15 mouse cellular contexts compared by ENCODE assay signal in the genomic region with DNA sequence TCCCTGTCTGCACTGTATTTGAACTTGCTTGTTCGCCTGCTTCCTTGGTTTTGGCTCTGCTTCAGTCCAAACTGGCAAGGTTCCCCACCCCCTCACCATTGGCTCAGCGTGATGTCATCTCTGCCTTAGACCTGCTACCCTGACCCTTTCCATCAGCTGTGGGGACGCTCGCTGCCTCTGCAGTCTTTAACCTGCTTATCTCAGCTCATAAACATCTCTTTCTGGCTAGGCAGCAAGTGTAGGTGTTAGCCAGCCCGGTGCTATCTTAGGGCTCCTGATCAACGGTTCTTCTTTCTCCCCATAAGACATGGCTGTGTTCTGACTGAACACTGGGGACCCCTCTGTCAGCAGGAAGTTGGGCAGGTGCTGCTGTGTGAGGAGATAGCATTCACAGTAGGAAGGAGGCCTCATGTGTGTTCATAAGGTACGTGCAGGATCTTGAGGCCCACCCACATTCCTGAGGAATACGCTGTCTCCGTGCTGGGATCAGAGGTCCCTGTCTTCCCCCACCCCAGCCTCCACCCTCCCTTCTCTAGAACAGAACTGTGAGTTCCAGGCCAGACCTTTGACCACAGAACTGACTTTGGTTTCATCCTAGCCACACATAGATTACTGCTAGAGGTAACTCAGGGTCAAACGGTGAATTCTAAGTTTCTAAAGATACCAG. TPM values are rescaled to one million over a fixed set of nuclear protein-coding genes. Genes with fewer than 3 reads are reported as not detected.
DNase-seq lines count a peak whose midpoint lies in the region; ATAC-seq and TF ChIP-seq lines count a peak whose summit lies in the region.
"Had no signal": no experiment of that assay in that cellular context is flagged by ENCODE, and none has a peak within 500 bp of the region (broad histone marks: within the 10 kb centered on the region; RNA-seq: fewer than 3 reads in every experiment).

No protein-coding gene starts in this region.

- TF ChIP-seq EP300 in lung, postnatal 0 days (IDR thresholded peaks at IDR 0.05): no peak

- peak; percentile 33 for ATAC-seq in lung, postnatal 0 days
- ATAC-seq in liver, embryonic 11.5 days (replicated peaks; ENCODE audit: low FRiP score): peak; percentile 82
- ATAC-seq in monocyte, adult 5-6 weeks (replicated peaks; ENCODE audit: insufficient number of reproducible peaks, low FRiP score, low TSS enrichment, poor library complexity, severe bottlenecking): no peak
- ATAC-seq: CD4-positive, CD25-positive, alpha-beta regulatory T cell, adult 4 months; midbrain, embryonic 15.5 days had no signal

- TF ChIP-seq POLR2A in kidney, adult 2 months (IDR thresholded peaks at IDR 0.05; ENCODE audit: low read depth, low read length): no peak

- H3K4me1 ChIP-seq in lung, postnatal 0 days (ENCODE audit: insufficient read depth, low read depth, low read length): no peaks in the 10 kb centered on the region
- H3K4me1 ChIP-seq in kidney, adult 2 months (ENCODE audit: control insufficient read depth, insufficient read depth, low read length): no peaks in the 10 kb centered on the region; the same call in 1 of the 2 replicates
- H3K4me1 ChIP-seq in liver, embryonic 11.5 days (replicated peaks; ENCODE audit: control insufficient read depth, insufficient read depth, low read length): peaks cover 31% of the 10 kb centered on the region
- H3K4me1 ChIP-seq: forebrain, embryonic 12.5 days; midbrain, embryonic 15.5 days had no signal

- H3K27me3 ChIP-seq in lung, postnatal 0 days (replicated peaks; ENCODE audit: insufficient read depth, low read length): no peaks in the 10 kb centered on the region
- no peaks in the 10 kb centered on the region for H3K27me3 ChIP-seq in kidney, adult 2 months (replicated peaks; ENCODE audit: control insufficient read depth, insufficient read depth, low read length)
- H3K27me3 ChIP-seq in liver, embryonic 11.5 days (replicated peaks; ENCODE audit: control insufficient read depth, insufficient read depth, low read length): no peaks in the 10 kb centered on the region
- H3K27me3 ChIP-seq: forebrain, embryonic 12.5 days; midbrain, embryonic 15.5 days had no signal

- H3K4me3 ChIP-seq in lung, postnatal 0 days (ENCODE audit: low read depth, low read length): no peak overlapping the region
- no peak overlapping the region for H3K4me3 ChIP-seq in kidney, adult 2 months (ENCODE audit: insufficient read depth, low read depth, low read length)
- no peak overlapping the region for H3K4me3 ChIP-seq in liver, embryonic 11.5 days (ENCODE audit: low read depth, low read length)
- H3K4me3 ChIP-seq: forebrain, embryonic 12.5 days; midbrain, embryonic 15.5 days had no signal

- H3K27ac ChIP-seq in lung, postnatal 0 days (ENCODE audit: low read length): no peak overlapping the region
- peak overlapping the region; percentile 60 for H3K27ac ChIP-seq in kidney, adult 2 months (ENCODE audit: insufficient read depth, low read depth, low read length)
- H3K27ac ChIP-seq in liver, embryonic 11.5 days (ENCODE audit: low read depth, low read length): peak overlapping the region; percentile 70
- H3K27ac ChIP-seq: forebrain, embryonic 12.5 days; midbrain, embryonic 15.5 days had no signal

- 47% methylated on average over 10 of the region's 10 CpGs for WGBS in lung, postnatal 0 days
- whole genome bisulfite sequencing in kidney, adult 2 months: 52% methylated on average over 10 of the region's 10 CpGs
- WGBS in liver, embryonic 11.5 days: 35% methylated on average over 10 of the region's 10 CpGs

- H3K9me3 ChIP-seq in lung, postnatal 0 days (ENCODE audit: low read length): no peaks in the 10 kb centered on the region
- H3K9me3 ChIP-seq in liver, embryonic 11.5 days (ENCODE audit: control insufficient read depth, low read length): no peaks in the 10 kb centered on the region
- H3K9me3 ChIP-seq: forebrain, embryonic 12.5 days; midbrain, embryonic 15.5 days had no signal

- peaks cover 38% of the 10 kb centered on the region for H3K36me3 ChIP-seq in lung, postnatal 0 days (ENCODE audit: insufficient read depth, low read length)
- H3K36me3 ChIP-seq in kidney, adult 2 months (ENCODE audit: control insufficient read depth, insufficient read depth, low read length): 0 out of 2 replicates have a peak, but pooled peaks cover 3% of the 10 kb centered on the region
- H3K36me3 ChIP-seq in liver, embryonic 11.5 days (ENCODE audit: control insufficient read depth, insufficient read depth, low read length): peaks cover 10% of the 10 kb centered on the region

- TF ChIP-seq CTCF in lung, postnatal 0 days (IDR thresholded peaks at IDR 0.05): no peak
- no peak for TF ChIP-seq CTCF in kidney, adult 2 months (conservative IDR thresholded peaks at IDR 0.05; ENCODE audit: insufficient read depth, insufficient read length, low read depth, low read length)

- H3K4me2 ChIP-seq in lung, postnatal 0 days (replicated peaks; ENCODE audit: low read depth, low read length): no peak overlapping the region
- H3K4me2 ChIP-seq in liver, embryonic 11.5 days: no peak overlapping the region
- H3K4me2 ChIP-seq: forebrain, embryonic 12.5 days; midbrain, embryonic 15.5 days had no signal

- no peak for DNase-seq in lung, postnatal 0 days (ENCODE audit: low spot score)
- no peak for DNase-seq in lung, postnatal 36 days
- DNase-seq in kidney, adult 2 months: peak; percentile 88
- DNase-seq in liver, embryonic 11.5 days (ENCODE audit: low spot score): no peak
- DNase-seq in yolk sac, embryonic 10.5 days (ENCODE audit: low spot score): peak; percentile 91
- no peak for DNase-seq in adrenal gland, adult 2 months
- no peak for DNase-seq in retina, embryonic 14.5 days (ENCODE audit: low spot score)
- DNase-seq: layer of hippocampus, adult 9-11 months had no signal

- H3K9ac ChIP-seq in lung, postnatal 0 days (replicated peaks; ENCODE audit: low read depth): no peak overlapping the region
- H3K9ac ChIP-seq in liver, embryonic 11.5 days (ENCODE audit: low read depth, low read length): no peak overlapping the region
- H3K9ac ChIP-seq: forebrain, embryonic 12.5 days; midbrain, embryonic 15.5 days had no signal

RNA-seq across cellular contexts. Expression of a gene that starts 21.4 kb away (rescaled TPM):
- 2.2 and 3.7 TPM in 2 replicates for polyA plus RNA-seq in lung, postnatal 0 days (2015; fragmentation: Nextera tagmentation; extraction: Ambion mirVana)
- 1.0 and 1.2 TPM in 2 replicates for polyA plus RNA-seq in kidney, adult 2 months (2012; rRNA removed)
- 1,257 and 1,278 TPM in 2 replicates for polyA plus RNA-seq in liver, embryonic 11.5 days (2014; fragmentation: Nextera tagmentation; extraction: Ambion mirVana)
- total RNA-seq in adrenal gland, adult 2 months (2021): 10 to 100 TPM in 1 of 2 experiments, 1 to 10 TPM in 1; 1.7 to 37.3 TPM
- 0.75 and 5.6 TPM in 2 replicates for polyA plus RNA-seq in adrenal gland, adult 2 months (2012; rRNA removed)
- not detected in 3 replicates for total RNA-seq in monocyte, adult 5-6 weeks (2017)
- total RNA-seq: hematopoietic stem cell, adult 5-6 weeks had no signal
- polyA plus RNA-seq: CD4-positive, CD25-positive, alpha-beta regulatory T cell, adult 4 months had no signal

RNA-seq across cellular contexts. Expression of a gene that starts 28.5 kb away (rescaled TPM):
- polyA plus RNA-seq in lung, postnatal 0 days (2015; fragmentation: Nextera tagmentation; extraction: Ambion mirVana): not detected in 2 replicates
- 39.2 and 43.8 TPM in 2 replicates for polyA plus RNA-seq in kidney, adult 2 months (2012; rRNA removed)
- 1.4 and 4.2 TPM in 2 replicates for polyA plus RNA-seq in liver, embryonic 11.5 days (2014; fragmentation: Nextera tagmentation; extraction: Ambion mirVana)
- 10 to 100 TPM in 1 of 2 experiments, 1 to 10 TPM in 1; 4.6 to 20.4 TPM for total RNA-seq in adrenal gland, adult 2 months (2021)
- 4.8 and 6.1 TPM in 2 replicates for polyA plus RNA-seq in adrenal gland, adult 2 months (2012; rRNA removed)
- not detected in 3 replicates for total RNA-seq in monocyte, adult 5-6 weeks (2017)
- total RNA-seq: hematopoietic stem cell, adult 5-6 weeks had no signal
- polyA plus RNA-seq: CD4-positive, CD25-positive, alpha-beta regulatory T cell, adult 4 months; forebrain, embryonic 12.5 days; limb, embryonic 14.5 days; midbrain, embryonic 15.5 days had no signal

RNA-seq across cellular contexts. Expression of a gene that starts 33.5 kb away (rescaled TPM):
- polyA plus RNA-seq in lung, postnatal 0 days (2015; fragmentation: Nextera tagmentation; extraction: Ambion mirVana): 0.06 TPM in 1 of 2 replicates, not detected in the other
- 5.7 and 6.9 TPM in 2 replicates for polyA plus RNA-seq in kidney, adult 2 months (2012; rRNA removed)
- not detected in 2 replicates for polyA plus RNA-seq in liver, embryonic 11.5 days (2014; fragmentation: Nextera tagmentation; extraction: Ambion mirVana)
- under 1 TPM in 1 of 2 experiments, not detected in 1; 0.26 TPM for total RNA-seq in adrenal gland, adult 2 months (2021)
- polyA plus RNA-seq in adrenal gland, adult 2 months (2012; rRNA removed): 0.11 and 0.35 TPM in 2 replicates
- total RNA-seq in monocyte, adult 5-6 weeks (2017): not detected in 3 replicates
- total RNA-seq: hematopoietic stem cell, adult 5-6 weeks had no signal
- polyA plus RNA-seq: CD4-positive, CD25-positive, alpha-beta regulatory T cell, adult 4 months; forebrain, embryonic 12.5 days; gonadal fat pad, adult 2 months had no signal

Comparison
In these comparisons a context has a peak if more than half of its experiments do, and no peak if none do; other contexts are left out.
1. DNase-seq: peak in kidney, adult 2 months (single experiment) and yolk sac, embryonic 10.5 days (single experiment); none in lung, postnatal 0 days (single experiment), lung, postnatal 36 days (single experiment), liver, embryonic 11.5 days (single experiment), adrenal gland, adult 2 months (single experiment) and retina, embryonic 14.5 days (single experiment).
2. RNA of a gene that starts 21.4 kb away (polyA plus RNA-seq): 1,257 to 1,278 TPM in liver, embryonic 11.5 days; 0.75 to 5.6 TPM in adrenal gland, adult 2 months, 2.2 to 3.7 TPM in lung, postnatal 0 days and 1.0 to 1.2 TPM in kidney, adult 2 months; every median in the first group is over 100 times any median in the second.